Mouse (Mus musculus) embryonic facial prominence, embryonic 12.5 days (tissue): ENCODE results near the gene Tubgcp2. TPM values are rescaled to one million over a fixed set of nuclear protein-coding genes. Genes with fewer than 3 reads are reported as not detected.

ENCODE experiments used
- ATAC-seq: fragments of 200-750 bp; cut with Nextera tagmentation; 2 replicates; pipeline ENCODE4 v1.8.0; 2017; ENCODE audit not compliant: insufficient number of reproducible peaks, insufficient read depth, low FRiP score, low TSS enrichment
- H3K27ac ChIP-seq: fragments of 300-500 bp; sonication (generic); 2 replicates; pipeline ENCODE4 v1.5.1; 2016; ENCODE audit warnings: mild to moderate bottlenecking
- H3K27me3 ChIP-seq: fragments of 300-500 bp; sonication (generic); 2 replicates; pipeline ENCODE4 v1.6.1; 2016; ENCODE audit warnings: mild to moderate bottlenecking, moderate library complexity
- H3K36me3 ChIP-seq: fragments of 300-500 bp; sonication (generic); 2 replicates; pipeline ENCODE4 v1.6.1; 2016; ENCODE audit warnings: mild to moderate bottlenecking
- H3K4me1 ChIP-seq: fragments of 300-500 bp; sonication (generic); 2 replicates; pipeline ENCODE4 v1.6.1; 2016
- H3K4me2 ChIP-seq: fragments of 300-500 bp; sonication (generic); replicated peaks from 2 replicates; pipeline ENCODE4 v1.6.1; 2016; ENCODE audit warnings: mild to moderate bottlenecking, moderate library complexity
- H3K4me3 ChIP-seq: fragments of 300-500 bp; sonication (generic); 2 replicates; pipeline ENCODE4 v1.5.1; 2016; ENCODE audit warnings: mild to moderate bottlenecking
- H3K9ac ChIP-seq: fragments of 300-500 bp; sonication (generic); 2 replicates; pipeline ENCODE4 v1.6.1; 2016; ENCODE audit warnings: mild to moderate bottlenecking, moderate library complexity
- H3K9me3 ChIP-seq: fragments of 300-500 bp; sonication (generic); 2 replicates; pipeline ENCODE4 v1.6.1; 2016; ENCODE audit warnings: mild to moderate bottlenecking, moderate library complexity
- WGBS: fragments of 180-500 bp; shearing (Covaris S2); methylation state at CpG from one replicate; pipeline ENCODE4 v1.1.7; 2016; 5-methylcytosine and 5-hydroxymethylcytosine counted together
- polyA plus RNA-seq: library from polyadenylated mRNA; unstranded; fragments of >200 nt; fragmentation: Nextera tagmentation; extraction: Ambion mirVana; gene quantifications from 2 replicates; pipeline ENCODE4 v1.2.1, GENCODE M21; 2016

Gene Tubgcp2
- polyA plus RNA-seq, 1 experiment from 2014 or later: 82.9 TPM

DNA sequence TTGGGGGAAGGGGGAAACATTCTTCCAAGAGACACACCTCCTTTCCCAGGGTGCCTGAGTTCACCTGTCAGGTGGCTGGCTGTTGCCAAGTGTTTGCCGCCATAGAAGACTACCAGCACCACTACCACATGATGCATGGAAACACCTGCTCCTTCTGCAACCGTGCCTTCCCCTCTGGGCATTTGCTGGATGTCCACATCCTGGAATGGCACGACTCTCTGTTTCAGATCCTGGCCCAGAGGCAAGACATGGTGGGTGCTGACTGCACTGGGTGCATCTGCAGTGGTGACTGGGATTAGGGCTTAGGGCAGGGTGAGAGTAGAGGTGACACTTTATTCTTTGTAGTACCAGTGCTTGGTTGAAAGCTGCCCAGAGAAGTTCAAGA lies 694 bp upstream of the Tubgcp2 start:
- Histone ChIP-seq H3K4me3 (peak overlapping the region; percentile 89), H3K9ac (peak overlapping the region; percentile 91; the same call in 1 of the 2 replicates), H3K9me3 (no peaks in the 10 kb centered on the region), H3K4me1 (peaks cover 19% of the 10 kb centered on the region), H3K4me2 (peak overlapping the region; percentile 78), H3K36me3 (peaks cover 26% of the 10 kb centered on the region), H3K27me3 (no peaks in the 10 kb centered on the region), H3K27ac (no peak overlapping the region)
- ATAC-seq: no peak
- 48% methylated on average over 3 of the region's 3 CpGs for WGBS

DNA sequence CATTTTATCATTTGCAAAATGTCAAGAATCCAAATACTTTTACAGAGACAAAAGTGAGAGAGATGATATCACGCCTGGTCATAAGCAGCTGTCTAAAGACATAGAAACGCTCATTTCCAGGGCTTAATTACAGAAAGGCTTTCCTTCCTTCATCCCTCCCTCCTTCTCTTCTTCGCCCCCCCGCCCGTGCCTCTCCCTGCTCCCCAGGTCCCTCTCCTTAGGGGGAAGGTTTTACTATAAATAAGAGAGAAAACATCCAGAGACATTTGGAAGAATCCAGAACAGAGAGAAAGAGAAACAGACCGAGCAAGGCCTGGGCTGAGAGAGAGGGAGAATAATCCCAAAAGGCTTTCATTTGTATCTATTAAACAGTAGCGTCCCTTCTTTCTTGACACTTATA lies 1.0 kb downstream of the Tubgcp2 start:
- Histone ChIP-seq H3K4me2 (peak overlapping the region; percentile 78), H3K36me3 (peaks cover 34% of the 10 kb centered on the region), H3K4me3 (peak overlapping the region; percentile 89), H3K27me3 (no peaks in the 10 kb centered on the region), H3K9ac (peak overlapping the region; percentile 91), H3K4me1 (peaks cover 19% of the 10 kb centered on the region), H3K9me3 (no peaks in the 10 kb centered on the region), H3K27ac (no peak overlapping the region)
- ATAC-seq: no peak
- WGBS: 19% methylated on average over 7 of the region's 7 CpGs

DNA sequence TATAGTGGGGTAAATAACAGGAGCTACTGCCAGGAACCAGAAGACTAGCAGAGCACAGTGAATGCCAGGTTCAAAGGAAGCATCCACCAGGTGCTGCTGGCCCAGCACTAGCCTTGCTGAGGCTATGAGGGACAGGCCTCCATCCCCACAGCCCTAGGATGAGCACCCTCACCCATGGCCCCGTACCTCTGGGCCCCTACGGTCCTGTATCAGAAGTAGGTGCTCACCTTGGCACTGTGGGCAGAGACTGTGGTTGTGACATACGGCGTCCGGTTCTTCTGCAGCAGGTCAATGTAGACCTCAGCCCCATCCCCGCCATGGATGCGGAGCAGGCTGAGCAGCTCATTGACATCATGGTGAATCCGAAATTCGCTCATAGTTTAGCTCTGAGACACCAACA lies 3.1 kb downstream of the Tubgcp2 start:
- H3K9ac ChIP-seq: no peak overlapping the region
- no peak overlapping the region for H3K4me2 ChIP-seq
- H3K36me3 ChIP-seq: peaks cover 47% of the 10 kb centered on the region
- H3K4me1 ChIP-seq: peaks cover 19% of the 10 kb centered on the region
- WGBS: 98% methylated on average over 9 of the region's 9 CpGs
- ATAC-seq: no peak
- no peak overlapping the region for H3K27ac ChIP-seq
- H3K27me3 ChIP-seq: no peaks in the 10 kb centered on the region
- no peaks in the 10 kb centered on the region for H3K9me3 ChIP-seq
- no peak overlapping the region for H3K4me3 ChIP-seq

DNA sequence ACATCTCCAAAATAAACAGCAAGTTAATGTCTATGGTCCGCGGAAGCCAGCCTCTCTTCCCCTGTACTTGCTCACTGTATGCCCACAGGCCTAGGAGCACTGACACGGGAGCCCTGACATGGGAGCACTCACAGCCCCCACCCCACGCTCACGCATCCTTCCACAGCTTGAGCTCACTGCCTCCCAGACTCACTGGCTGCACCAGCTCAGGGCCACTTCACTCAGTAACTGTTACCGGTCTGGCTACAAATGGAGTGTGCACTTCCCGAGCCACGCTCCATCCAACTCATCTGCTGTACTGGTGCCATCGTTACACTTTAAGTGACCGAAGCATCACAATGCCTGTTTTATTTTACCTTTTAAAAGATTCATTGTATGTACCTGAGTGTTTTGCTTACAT lies 4.1 kb downstream of the Tubgcp2 start:
- no peak for ATAC-seq
- peaks cover 52% of the 10 kb centered on the region for H3K36me3 ChIP-seq

DNA sequence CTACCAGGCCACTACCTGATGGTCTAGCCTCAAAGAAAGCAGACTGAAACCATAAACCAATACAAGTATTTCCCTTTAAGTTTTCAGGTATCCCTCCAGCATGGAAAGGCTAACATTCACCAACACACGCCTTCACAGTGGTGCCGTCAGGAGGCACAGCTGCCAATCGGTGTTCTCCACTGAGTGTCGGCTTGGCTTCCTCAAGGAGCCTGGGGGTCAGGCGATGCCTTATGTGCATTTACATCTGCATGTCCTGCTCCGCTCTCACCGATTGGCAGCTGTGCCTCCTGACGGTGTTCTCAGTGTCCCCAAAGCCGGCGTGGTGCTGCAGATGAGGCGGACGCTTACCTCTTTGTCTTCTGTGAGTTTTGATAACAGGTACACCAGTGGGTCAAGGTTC lies 4.7 kb downstream of the Tubgcp2 start:
- Histone ChIP-seq H3K36me3 (peaks cover 52% of the 10 kb centered on the region), H3K27ac (no peak overlapping the region), H3K4me3 (no peak overlapping the region), H3K9me3 (no peaks in the 10 kb centered on the region), H3K27me3 (no peaks in the 10 kb centered on the region), H3K9ac (no peak overlapping the region), H3K4me1 (peaks cover 12% of the 10 kb centered on the region), H3K4me2 (no peak overlapping the region)
- 95% methylated on average over 12 of the region's 12 CpGs for WGBS
- no peak for ATAC-seq

More for the DNA sequence above, 4.1 kb downstream of the Tubgcp2 start:
- 96% methylated on average over 10 of the region's 10 CpGs for WGBS
- H3K4me2 ChIP-seq: no peak overlapping the region
- H3K4me1 ChIP-seq: peaks cover 18% of the 10 kb centered on the region
- H3K9ac ChIP-seq: no peak overlapping the region
- no peaks in the 10 kb centered on the region for H3K9me3 ChIP-seq
- no peaks in the 10 kb centered on the region for H3K27me3 ChIP-seq
- H3K4me3 ChIP-seq: no peak overlapping the region
- no peak overlapping the region for H3K27ac ChIP-seq

DNA sequence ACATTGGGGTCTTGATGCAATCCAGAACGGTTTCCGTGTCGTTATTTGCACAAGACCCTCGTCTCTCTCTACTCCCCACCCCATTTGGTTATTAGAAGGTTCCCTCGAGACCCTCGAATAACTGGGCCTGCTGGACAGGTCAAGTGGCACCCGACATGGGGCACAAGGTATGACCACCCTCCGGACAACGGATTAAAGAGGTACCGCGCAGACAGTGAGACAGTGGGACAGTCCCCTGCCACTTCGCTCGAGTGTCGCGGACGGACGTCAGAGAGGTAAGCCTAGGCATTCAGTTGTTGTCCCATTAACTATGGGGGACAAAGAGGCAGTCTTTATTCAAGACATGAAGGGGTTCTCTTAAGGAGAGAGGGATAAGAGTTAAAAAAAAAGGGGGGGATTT lies 25.1 kb downstream of the Tubgcp2 start:
- Histone ChIP-seq H3K9me3 (no peaks in the 10 kb centered on the region), H3K36me3 (peaks cover 40% of the 10 kb centered on the region), H3K4me3 (no peak overlapping the region), H3K9ac (no peak overlapping the region), H3K27ac (no peak overlapping the region), H3K4me1 (no peaks in the 10 kb centered on the region), H3K27me3 (no peaks in the 10 kb centered on the region), H3K4me2 (no peak overlapping the region)
- WGBS: 94% methylated on average over 17 of the region's 17 CpGs
- no peak for ATAC-seq

DNA sequence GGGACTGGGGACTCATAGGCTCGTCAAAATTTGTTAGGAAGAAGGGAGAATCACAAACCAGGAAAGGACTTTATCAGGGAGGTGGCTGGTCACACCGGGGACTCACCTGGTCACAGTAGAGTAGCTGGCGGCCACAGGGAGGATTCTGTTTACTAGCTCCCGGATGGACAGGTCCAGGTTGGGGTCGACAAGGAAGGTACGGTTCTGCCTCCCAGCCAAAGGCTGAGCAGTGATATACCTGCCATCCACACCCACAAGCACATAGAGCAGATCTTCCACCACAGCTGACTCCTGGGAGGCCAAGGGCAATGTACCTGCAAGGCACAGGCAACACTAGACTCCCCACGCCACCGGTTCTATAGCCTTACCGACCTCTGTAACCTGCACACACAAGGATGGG lies 28.7 kb downstream of the Tubgcp2 start:
- no peaks in the 10 kb centered on the region for H3K27me3 ChIP-seq
- WGBS: 98% methylated on average over 9 of the region's 9 CpGs
- H3K36me3 ChIP-seq: peaks cover 63% of the 10 kb centered on the region
- no peak overlapping the region for H3K4me3 ChIP-seq
- H3K27ac ChIP-seq: no peak overlapping the region
- H3K4me2 ChIP-seq: no peak overlapping the region
- no peak overlapping the region for H3K9ac ChIP-seq
- H3K9me3 ChIP-seq: no peaks in the 10 kb centered on the region
- no peak for ATAC-seq
- no peaks in the 10 kb centered on the region for H3K4me1 ChIP-seq

DNA sequence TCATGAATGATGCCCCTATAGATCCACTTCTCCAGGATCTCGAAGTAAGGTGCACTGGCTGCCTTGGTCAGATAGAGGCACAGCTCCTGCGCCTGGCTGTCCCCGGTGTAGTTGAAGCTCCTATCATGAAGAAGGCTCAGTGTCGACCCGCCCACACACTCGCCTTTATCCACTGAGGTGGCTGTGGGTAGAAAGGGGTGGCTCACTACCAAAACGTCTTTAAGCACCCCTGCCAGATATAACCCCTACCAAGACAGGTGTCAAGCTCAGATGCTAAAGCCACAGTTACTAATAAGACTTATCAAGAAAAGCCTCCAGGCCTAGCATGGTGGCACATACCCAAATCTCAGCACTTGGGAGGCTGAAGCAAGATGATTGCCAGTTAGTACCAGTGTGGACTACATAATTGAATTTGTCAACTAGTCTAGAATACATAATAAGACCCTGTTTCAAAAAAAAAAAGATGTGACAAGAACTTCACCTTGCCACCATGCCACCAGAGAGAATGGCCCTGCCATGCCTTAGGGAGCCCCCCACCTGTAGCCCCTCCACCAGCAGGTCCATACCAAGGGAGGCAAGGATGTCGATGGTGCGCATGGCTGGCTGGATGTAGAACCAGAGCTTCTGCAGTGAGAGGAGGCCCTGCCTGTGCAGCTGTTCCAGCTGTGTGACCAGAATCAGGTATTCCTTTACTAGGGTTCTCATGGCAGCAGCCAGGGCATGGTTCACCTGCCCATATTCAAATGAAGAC lies 29.4 kb downstream of the Tubgcp2 start:
- Histone ChIP-seq H3K27ac (no peak overlapping the region), H3K4me2 (no peak overlapping the region), H3K9me3 (no peaks in the 10 kb centered on the region), H3K4me1 (no peaks in the 10 kb centered on the region), H3K36me3 (peaks cover 69% of the 10 kb centered on the region), H3K4me3 (no peak overlapping the region), H3K27me3 (no peaks in the 10 kb centered on the region), H3K9ac (no peak overlapping the region)
- no peak for ATAC-seq
- WGBS: 93% methylated on average over 9 of the region's 9 CpGs

DNA sequence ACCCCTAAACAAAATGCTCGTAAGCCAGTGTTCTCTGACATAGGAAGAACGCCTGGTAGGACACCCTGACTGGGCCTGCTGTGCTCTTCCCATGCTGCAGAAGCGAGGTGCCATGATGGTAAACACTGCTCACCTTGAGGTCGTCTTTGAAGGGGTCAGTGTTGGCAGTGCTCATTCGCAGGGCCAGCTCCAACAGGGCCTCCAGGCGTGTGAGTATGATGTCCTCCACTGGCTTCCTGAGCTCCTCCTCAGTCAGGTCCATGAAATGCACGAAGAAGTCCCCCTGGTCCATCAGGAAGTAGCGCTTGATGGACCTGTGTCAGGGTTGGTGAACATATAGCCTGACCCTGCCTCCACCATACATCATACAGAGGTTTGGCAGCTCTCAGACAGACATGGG lies 31.8 kb downstream of the Tubgcp2 start:
- no peak for ATAC-seq
- Histone ChIP-seq H3K27me3 (no peaks in the 10 kb centered on the region), H3K4me2 (no peak overlapping the region), H3K36me3 (peaks cover 79% of the 10 kb centered on the region), H3K4me1 (no peaks in the 10 kb centered on the region), H3K9ac (no peak overlapping the region), H3K9me3 (no peaks in the 10 kb centered on the region), H3K27ac (no peak overlapping the region), H3K4me3 (no peak overlapping the region)
- 93% methylated on average over 8 of the region's 8 CpGs for WGBS

DNA sequence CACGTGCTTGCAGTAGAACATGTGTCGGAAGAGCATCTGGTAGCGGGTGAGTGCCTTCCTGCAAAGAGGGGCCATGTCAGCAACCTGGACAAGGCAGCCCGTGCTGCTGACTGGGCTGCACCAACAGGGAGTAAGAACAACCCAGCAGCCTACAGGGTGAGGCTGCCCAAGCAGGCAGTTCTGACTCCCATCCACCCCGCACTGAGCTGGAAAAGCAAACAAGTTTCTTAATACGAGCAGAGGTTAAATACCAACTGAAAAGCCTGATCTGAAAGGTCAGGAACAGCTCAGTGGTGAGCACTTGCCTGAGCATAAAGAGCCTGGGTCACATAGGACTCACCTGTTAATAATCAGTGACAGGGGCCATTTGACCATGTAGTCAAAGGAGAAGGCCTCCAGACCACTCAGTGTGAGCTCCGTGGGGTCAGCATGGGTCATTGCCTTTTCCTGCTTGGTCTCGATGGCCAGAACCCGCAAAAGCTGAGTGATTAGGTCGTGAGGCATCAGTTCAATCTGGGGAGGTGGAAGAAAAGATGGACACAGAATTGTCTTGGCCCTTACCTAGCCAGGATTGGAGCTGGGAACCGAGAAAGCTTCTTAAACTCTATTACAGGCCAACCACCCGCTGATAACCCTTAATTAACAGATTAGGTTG lies 35.3 kb downstream of the Tubgcp2 start:
- Histone ChIP-seq H3K27me3 (no peaks in the 10 kb centered on the region), H3K4me1 (no peaks in the 10 kb centered on the region), H3K4me3 (no peak overlapping the region), H3K9me3 (no peaks in the 10 kb centered on the region), H3K27ac (no peak overlapping the region), H3K36me3 (peaks cover 90% of the 10 kb centered on the region), H3K9ac (no peak overlapping the region), H3K4me2 (no peak overlapping the region)
- no peak for ATAC-seq
- WGBS: 46% methylated on average over 12 of the region's 12 CpGs

DNA sequence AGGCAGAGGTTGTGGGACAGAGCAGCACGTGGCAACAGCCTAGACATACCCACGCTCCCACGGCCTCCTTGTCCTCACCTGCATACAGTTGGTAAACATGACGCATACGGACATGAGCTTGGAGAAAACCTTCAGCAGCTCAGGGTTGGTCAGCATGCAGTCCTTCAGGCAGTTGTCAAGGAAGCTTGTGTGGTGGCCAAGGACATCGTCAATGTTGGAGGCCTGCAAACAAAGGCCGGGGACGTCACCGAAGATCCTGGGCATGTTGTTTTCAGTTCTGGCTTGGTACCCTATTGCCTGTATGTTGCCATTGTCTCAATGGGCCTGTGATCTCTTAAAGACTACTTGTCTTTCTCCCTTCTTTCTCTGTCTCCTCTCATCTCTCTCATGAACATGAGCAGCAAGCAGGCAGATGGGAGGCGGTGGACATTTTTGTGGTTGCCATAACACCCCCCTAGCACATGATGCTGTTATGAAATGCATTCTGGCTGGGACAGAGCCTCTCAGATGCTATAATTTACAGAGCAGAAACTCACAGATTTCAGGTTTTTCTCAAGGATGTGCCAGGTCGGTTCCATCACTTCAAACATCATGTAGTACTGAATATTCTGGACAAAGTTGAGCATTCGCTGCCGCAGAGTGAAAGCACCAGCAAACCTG lies 37.6 kb downstream of the Tubgcp2 start:
- Histone ChIP-seq H3K9me3 (no peaks in the 10 kb centered on the region), H3K4me1 (no peaks in the 10 kb centered on the region), H3K4me3 (no peak overlapping the region), H3K27me3 (no peaks in the 10 kb centered on the region), H3K9ac (no peak overlapping the region), H3K36me3 (peaks cover 72% of the 10 kb centered on the region), H3K4me2 (no peak overlapping the region), H3K27ac (no peak overlapping the region)
- no peak for ATAC-seq
- 92% methylated on average over 13 of the region's 13 CpGs for WGBS

DNA sequence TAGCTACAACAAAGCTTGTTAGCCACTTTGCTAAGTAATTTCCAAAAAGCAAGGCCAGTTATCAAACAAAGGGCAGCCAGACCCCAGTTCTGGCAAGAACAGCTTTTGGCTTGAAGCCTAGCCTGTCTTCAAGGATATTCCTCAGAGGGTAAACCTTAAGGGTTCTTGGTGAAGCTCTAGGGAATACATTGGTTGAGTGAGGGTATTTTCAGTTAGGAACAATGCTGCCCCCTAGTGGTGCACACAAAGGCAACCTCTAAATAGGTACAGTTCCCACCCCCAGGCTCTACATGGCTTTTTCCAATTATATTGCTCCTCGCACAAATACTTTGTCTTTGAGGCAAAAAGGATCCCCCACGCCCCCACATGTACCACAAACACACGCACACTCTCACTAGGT lies 41.8 kb downstream of the Tubgcp2 start:
- Histone ChIP-seq H3K4me3 (no peak overlapping the region), H3K36me3 (peaks cover 37% of the 10 kb centered on the region)

More for the DNA sequence above, 41.8 kb downstream of the Tubgcp2 start:
- 31% methylated on average over 3 of the region's 3 CpGs for WGBS
- no peaks in the 10 kb centered on the region for H3K9me3 ChIP-seq
- H3K9ac ChIP-seq: no peak overlapping the region
- H3K27ac ChIP-seq: no peak overlapping the region
- ATAC-seq: no peak
- H3K27me3 ChIP-seq: no peaks in the 10 kb centered on the region
- H3K4me1 ChIP-seq: no peaks in the 10 kb centered on the region
- H3K4me2 ChIP-seq: no peak overlapping the region
